Mouse (Mus musculus) liver, embryonic 14.5 days (tissue): ENCODE data around the gene Capza1.

Experiments used
- CTCF ChIP-seq: IDR thresholded peaks from 2 replicates; pipeline ENCODE4 v1.5.1; 2016; ENCODE audit warnings: antibody characterized with exemption, low read depth, control low read depth
- EP300 ChIP-seq: IDR thresholded peaks from 2 replicates; pipeline ENCODE4 v1.6.1; 2016; ENCODE audit warnings: antibody characterized with exemption, low read depth

- TF ChIP-seq CTCF (no peak), EP300 (no peak)
Observed at GRCm38 (mm10) chr3:104854465-104854864, 9.8 kb downstream of the Capza1 start.
